Mouse (Mus musculus) stomach, postnatal 0 days (tissue): Measurements from ENCODE around the gene Frat1. TPM values are rescaled to one million over a fixed set of nuclear protein-coding genes. Genes with fewer than 3 reads are reported as not detected.

Source experiments
- ATAC-seq: fragments of 200-750 bp; cut with Nextera tagmentation; 2 replicates; pipeline ENCODE4 v1.8.0; 2017; ENCODE audit not compliant: low FRiP score, low TSS enrichment
- DNase-seq: peaks from one replicate; pipeline ENCODE4 v3.0.0-alpha.2; 2016; ENCODE audit warnings: low spot score
- H3K27ac ChIP-seq: fragments of 300-500 bp; sonication (generic); replicated peaks from 2 replicates; pipeline ENCODE4 v1.5.1; 2014; ENCODE audit warnings: mild to moderate bottlenecking, control low read depth
- H3K27me3 ChIP-seq: fragments of 300-500 bp; sonication (generic); 2 replicates; pipeline ENCODE4 v1.6.1; 2014; ENCODE audit warnings: low read length; ENCODE audit not compliant: control insufficient read depth, insufficient read depth
- H3K36me3 ChIP-seq: fragments of 300-500 bp; sonication (generic); 2 replicates; pipeline ENCODE4 v1.6.1; 2014; ENCODE audit warnings: low read length, mixed read lengths; ENCODE audit not compliant: control insufficient read depth, insufficient read depth
- H3K4me1 ChIP-seq: fragments of 300-500 bp; sonication (generic); replicated peaks from 2 replicates; pipeline ENCODE4 v1.6.1; 2014; ENCODE audit warnings: antibody characterized with exemption; ENCODE audit not compliant: control insufficient read depth, insufficient read depth
- H3K4me2 ChIP-seq: fragments of 300-500 bp; sonication (generic); replicated peaks from 2 replicates; pipeline ENCODE4 v1.6.1; 2014; ENCODE audit warnings: low read depth, mild to moderate bottlenecking, control low read depth, moderate library complexity
- H3K4me3 ChIP-seq: fragments of 300-500 bp; sonication (generic); 2 replicates; pipeline ENCODE4 v1.5.1; 2014; ENCODE audit warnings: low read depth, low read length, control low read depth
- H3K9ac ChIP-seq: fragments of 300-500 bp; sonication (generic); 2 replicates; pipeline ENCODE4 v1.6.1; 2014; ENCODE audit warnings: mild to moderate bottlenecking, low read length, control low read depth, mixed read lengths
- H3K9me3 ChIP-seq: fragments of 300-500 bp; sonication (generic); 2 replicates; pipeline ENCODE4 v1.6.1; 2016; ENCODE audit warnings: low read length; ENCODE audit not compliant: control insufficient read depth
- CTCF ChIP-seq: IDR thresholded peaks from 2 replicates; pipeline ENCODE4 v1.5.1; 2016; ENCODE audit warnings: antibody characterized with exemption, low read depth, mild to moderate bottlenecking, moderate library complexity
- EP300 ChIP-seq: optimal IDR thresholded peaks from 2 replicates; pipeline ENCODE3; 2016; ENCODE audit warnings: antibody characterized with exemption
- WGBS: fragments of 180-500 bp; shearing (Covaris S2); extraction: QIAGEN DNeasy Blood & Tissue Kit; methylation state at CpG from one replicate; pipeline ENCODE4 v1.1.7; 2014; 5-methylcytosine and 5-hydroxymethylcytosine counted together
- polyA plus RNA-seq: library from polyadenylated mRNA; unstranded; fragments of >200 nt; fragmentation: Nextera tagmentation; extraction: Ambion mirVana; gene quantifications from 2 replicates; pipeline ENCODE4 v1.2.1, GENCODE M21; 2015

Frat1 gene
- polyA plus RNA-seq = 9.3 and 9.8 TPM in 2 replicates

GRCm38 (mm10) chr19:41829381-41830105 lies at the start of gene Frat1:
Frat1 (plus strand) TSS chr19:41829970.
- peak; percentile 19; the same call in 1 of the 2 replicates for TF ChIP-seq CTCF
- TF ChIP-seq EP300 = no peak
- WGBS = 2% methylated on average over 37 of the region's 39 CpGs
- peak within 1 kb of the TSS; percentile 100 for H3K4me2 ChIP-seq
- no peaks in the 10 kb centered on the region for H3K36me3 ChIP-seq
- ATAC-seq (peak; percentile 92), DNase-seq (peak; percentile 92)
- H3K9me3 ChIP-seq = no peaks in the 10 kb centered on the region
- peak within 1 kb of the TSS; percentile 90 for H3K27ac ChIP-seq
- H3K4me1 ChIP-seq = no peaks in the 10 kb centered on the region
- H3K4me3 ChIP-seq = peak within 1 kb of the TSS; percentile 69
- no peaks in the 10 kb centered on the region for H3K27me3 ChIP-seq
- H3K9ac ChIP-seq = peak within 1 kb of the TSS; percentile 76

GRCm38 (mm10) chr19:41786896-41787295 lies 42.9 kb upstream of the Frat1 start:
- no peaks in the 10 kb centered on the region for H3K27me3 ChIP-seq
- no peaks in the 10 kb centered on the region for H3K4me1 ChIP-seq
- H3K4me2 ChIP-seq = no peak overlapping the region
- no peak overlapping the region for H3K27ac ChIP-seq
- H3K36me3 ChIP-seq = peaks cover 4% of the 10 kb centered on the region; the same call in 1 of the 2 replicates
- no peak for TF ChIP-seq EP300
- TF ChIP-seq CTCF = no peak
- DNase-seq = no peak
- H3K4me3 ChIP-seq = no peak overlapping the region
- no peaks in the 10 kb centered on the region for H3K9me3 ChIP-seq
- ATAC-seq = no peak
- 88% methylated on average over 1 of the region's 1 CpGs for WGBS
- no peak overlapping the region for H3K9ac ChIP-seq

- H3K27ac ChIP-seq = no peak overlapping the region
- no peak for DNase-seq
- H3K4me2 ChIP-seq = no peak overlapping the region
- no peaks in the 10 kb centered on the region for H3K27me3 ChIP-seq
- peaks cover 4% of the 10 kb centered on the region; the same call in 1 of the 2 replicates for H3K36me3 ChIP-seq
- H3K4me1 ChIP-seq = no peaks in the 10 kb centered on the region
- H3K9ac ChIP-seq = no peak overlapping the region
- no peaks in the 10 kb centered on the region for H3K9me3 ChIP-seq
- no peak overlapping the region for H3K4me3 ChIP-seq
- TF ChIP-seq CTCF = no peak
- no peak for TF ChIP-seq EP300
- no peak for ATAC-seq
- 44% methylated on average over 10 of the region's 10 CpGs for WGBS
Observed at GRCm38 (mm10) chr19:41789110-41789961, 40.4 kb upstream of the Frat1 start.

GRCm38 (mm10) chr19:41791384-41791783 lies 38.4 kb upstream of the Frat1 start:
- H3K4me3 ChIP-seq = no peak overlapping the region
- no peak for ATAC-seq
- WGBS = 91% methylated on average over 2 of the region's 2 CpGs
- no peaks in the 10 kb centered on the region for H3K27me3 ChIP-seq
- no peaks in the 10 kb centered on the region for H3K4me1 ChIP-seq
- TF ChIP-seq CTCF (peak; percentile 59), EP300 (no peak)
- H3K9me3 ChIP-seq = no peaks in the 10 kb centered on the region
- no peak for DNase-seq
- no peak overlapping the region for H3K27ac ChIP-seq
- no peak overlapping the region for H3K4me2 ChIP-seq
- no peak overlapping the region for H3K9ac ChIP-seq
- H3K36me3 ChIP-seq = no peaks in the 10 kb centered on the region

- 38% methylated on average over 1 of the region's 1 CpGs for WGBS
Observed at GRCm38 (mm10) chr19:41792934-41793486, 36.8 kb upstream of the Frat1 start.

More at GRCm38 (mm10) chr19:41792934-41793486, 36.8 kb upstream of the Frat1 start:
- H3K4me3 ChIP-seq = no peak overlapping the region
- TF ChIP-seq CTCF (no peak), EP300 (no peak)
- ATAC-seq = peak; percentile 56
- no peaks in the 10 kb centered on the region for H3K36me3 ChIP-seq
- H3K9me3 ChIP-seq = no peaks in the 10 kb centered on the region
- H3K4me2 ChIP-seq = no peak overlapping the region
- no peak overlapping the region for H3K27ac ChIP-seq
- no peak for DNase-seq
- H3K27me3 ChIP-seq = no peaks in the 10 kb centered on the region
- H3K9ac ChIP-seq = no peak overlapping the region
- H3K4me1 ChIP-seq = no peaks in the 10 kb centered on the region
